Mouse (Mus musculus): ENCODE results near the gene Nfic. TPM values are rescaled to one million over a fixed set of nuclear protein-coding genes. Genes with fewer than 3 reads are reported as not detected.
"Not testable (repeated sequence)": the region's sequence is repeated elsewhere in the genome, so short reads cannot be mapped to it uniquely, and the experiment has no call there.

Nfic gene
- polyA plus RNA-seq, 1 experiment from 2014 or later = 106 TPM

GRCm38 (mm10) chr10:81456983-81457563 lies 1.6 kb upstream of the Nfic start:
- Histone ChIP-seq H3K4me2 (ENCODE audit: low read depth, low read length) (no peak overlapping the region), H3K9me3 (ENCODE audit: control insufficient read depth, low read length) (no peaks in the 10 kb centered on the region), H3K27me3 (ENCODE audit: control insufficient read depth, insufficient read depth, low read depth, low read length) (peaks cover 88% of the 10 kb centered on the region), H3K4me3 (ENCODE audit: low read length) (no peak overlapping the region), H3K27ac (ENCODE audit: low read length) (no peak overlapping the region), H3K9ac (ENCODE audit: low read length) (no peak overlapping the region), H3K36me3 (ENCODE audit: control insufficient read depth, insufficient read depth, low read length) (no peaks in the 10 kb centered on the region), H3K4me1 (replicated peaks; ENCODE audit: control insufficient read depth, insufficient read depth, low read length) (peaks cover 7% of the 10 kb centered on the region)
- no peak for ATAC-seq (ENCODE audit: low read depth)
- WGBS = 25% methylated on average over 12 of the region's 12 CpGs

- Histone ChIP-seq H3K27ac (ENCODE audit: low read length) (no peak overlapping the region), H3K36me3 (ENCODE audit: control insufficient read depth, insufficient read depth, low read length) (no peaks in the 10 kb centered on the region), H3K4me2 (ENCODE audit: low read depth, low read length) (no peak overlapping the region), H3K27me3 (ENCODE audit: control insufficient read depth, insufficient read depth, low read depth, low read length) (peaks cover 77% of the 10 kb centered on the region), H3K9ac (ENCODE audit: low read length) (no peak overlapping the region), H3K4me1 (replicated peaks; ENCODE audit: control insufficient read depth, insufficient read depth, low read length) (no peaks in the 10 kb centered on the region; the same call in 1 of the 2 replicates), H3K9me3 (ENCODE audit: control insufficient read depth, low read length) (no peaks in the 10 kb centered on the region), H3K4me3 (ENCODE audit: low read length) (no peak overlapping the region)
- WGBS = 69% methylated on average over 2 of the region's 2 CpGs
- ATAC-seq (ENCODE audit: low read depth) = no peak
Observed at GRCm38 (mm10) chr10:81454106-81454505, 1.3 kb downstream of the Nfic start.

- no peak for ATAC-seq (ENCODE audit: low read depth)
- H3K27ac ChIP-seq (ENCODE audit: low read length) = no peak overlapping the region
- H3K9ac ChIP-seq (ENCODE audit: low read length) = no peak overlapping the region
- no peaks in the 10 kb centered on the region; the same call in 1 of the 2 replicates for H3K4me1 ChIP-seq (replicated peaks; ENCODE audit: control insufficient read depth, insufficient read depth, low read length)
- no peaks in the 10 kb centered on the region for H3K9me3 ChIP-seq (ENCODE audit: control insufficient read depth, low read length)
- no peak overlapping the region; the same call in 1 of the 2 replicates for H3K4me2 ChIP-seq (ENCODE audit: low read depth, low read length)
- no peaks in the 10 kb centered on the region for H3K36me3 ChIP-seq (ENCODE audit: control insufficient read depth, insufficient read depth, low read length)
- peaks cover 70% of the 10 kb centered on the region for H3K27me3 ChIP-seq (ENCODE audit: control insufficient read depth, insufficient read depth, low read depth, low read length)
- WGBS = 2% methylated on average over 14 of the region's 14 CpGs
- H3K4me3 ChIP-seq (ENCODE audit: low read length) = peak overlapping the region; percentile 2; the same call in 1 of the 2 replicates
Observed at GRCm38 (mm10) chr10:81452947-81453288, 2.5 kb downstream of the Nfic start.

- H3K4me2 ChIP-seq (ENCODE audit: low read depth, low read length) = no peak overlapping the region; the same call in 1 of the 2 replicates
- ATAC-seq (ENCODE audit: low read depth) = no peak
- H3K36me3 ChIP-seq (ENCODE audit: control insufficient read depth, insufficient read depth, low read length) = no peaks in the 10 kb centered on the region
- no peak overlapping the region for H3K9ac ChIP-seq (ENCODE audit: low read length)
- H3K4me1 ChIP-seq (replicated peaks; ENCODE audit: control insufficient read depth, insufficient read depth, low read length) = no peaks in the 10 kb centered on the region; the same call in 1 of the 2 replicates
- peaks cover 65% of the 10 kb centered on the region for H3K27me3 ChIP-seq (ENCODE audit: control insufficient read depth, insufficient read depth, low read depth, low read length)
- no peak overlapping the region for H3K27ac ChIP-seq (ENCODE audit: low read length)
- WGBS = 5% methylated on average over 36 of the region's 36 CpGs
- H3K4me3 ChIP-seq (ENCODE audit: low read length) = peak overlapping the region; percentile 2; the same call in 1 of the 2 replicates
- H3K9me3 ChIP-seq (ENCODE audit: control insufficient read depth, low read length) = no peaks in the 10 kb centered on the region
Observed at GRCm38 (mm10) chr10:81452237-81452946, 3.0 kb downstream of the Nfic start.

- Histone ChIP-seq H3K27ac (ENCODE audit: low read length) (no peak overlapping the region), H3K4me3 (ENCODE audit: low read length) (no peak overlapping the region), H3K9me3 (ENCODE audit: control insufficient read depth, low read length) (no peaks in the 10 kb centered on the region), H3K4me1 (replicated peaks; ENCODE audit: control insufficient read depth, insufficient read depth, low read length) (no peaks in the 10 kb centered on the region; the same call in 1 of the 2 replicates), H3K36me3 (ENCODE audit: control insufficient read depth, insufficient read depth, low read length) (no peaks in the 10 kb centered on the region), H3K9ac (ENCODE audit: low read length) (no peak overlapping the region), H3K27me3 (ENCODE audit: control insufficient read depth, insufficient read depth, low read depth, low read length) (peaks cover 57% of the 10 kb centered on the region), H3K4me2 (ENCODE audit: low read depth, low read length) (no peak overlapping the region)
- 48% methylated on average over 6 of the region's 6 CpGs for WGBS
- no peak for ATAC-seq (ENCODE audit: low read depth)
Observed at GRCm38 (mm10) chr10:81451365-81451745, 4.1 kb downstream of the Nfic start.

- no peak overlapping the region for H3K9ac ChIP-seq (ENCODE audit: low read length)
- no peak for ATAC-seq (ENCODE audit: low read depth)
Observed at GRCm38 (mm10) chr10:81450641-81451364, 4.6 kb downstream of the Nfic start.

GRCm38 (mm10) chr10:81450140-81450539 lies 5.3 kb downstream of the Nfic start:
- H3K27me3 ChIP-seq (ENCODE audit: control insufficient read depth, insufficient read depth, low read depth, low read length) = peaks cover 45% of the 10 kb centered on the region
- no peaks in the 10 kb centered on the region; the same call in 1 of the 2 replicates for H3K4me1 ChIP-seq (replicated peaks; ENCODE audit: control insufficient read depth, insufficient read depth, low read length)
- no peak overlapping the region for H3K4me3 ChIP-seq (ENCODE audit: low read length)
- no peaks in the 10 kb centered on the region for H3K9me3 ChIP-seq (ENCODE audit: control insufficient read depth, low read length)
- H3K4me2 ChIP-seq (ENCODE audit: low read depth, low read length) = no peak overlapping the region
- 3% methylated on average over 7 of the region's 7 CpGs for WGBS
- no peak overlapping the region for H3K9ac ChIP-seq (ENCODE audit: low read length)
- H3K36me3 ChIP-seq (ENCODE audit: control insufficient read depth, insufficient read depth, low read length) = no peaks in the 10 kb centered on the region
- peak; percentile 51 for ATAC-seq (ENCODE audit: low read depth)
- no peak overlapping the region for H3K27ac ChIP-seq (ENCODE audit: low read length)

More at GRCm38 (mm10) chr10:81450641-81451364, 4.6 kb downstream of the Nfic start:
- peaks cover 52% of the 10 kb centered on the region for H3K27me3 ChIP-seq (ENCODE audit: control insufficient read depth, insufficient read depth, low read depth, low read length)
- no peaks in the 10 kb centered on the region for H3K36me3 ChIP-seq (ENCODE audit: control insufficient read depth, insufficient read depth, low read length)
- H3K4me2 ChIP-seq (ENCODE audit: low read depth, low read length) = no peak overlapping the region
- H3K4me3 ChIP-seq (ENCODE audit: low read length) = no peak overlapping the region
- WGBS = 52% methylated on average over 9 of the region's 9 CpGs
- H3K4me1 ChIP-seq (replicated peaks; ENCODE audit: control insufficient read depth, insufficient read depth, low read length) = no peaks in the 10 kb centered on the region; the same call in 1 of the 2 replicates
- H3K27ac ChIP-seq (ENCODE audit: low read length) = no peak overlapping the region
- no peaks in the 10 kb centered on the region for H3K9me3 ChIP-seq (ENCODE audit: control insufficient read depth, low read length)

- ATAC-seq (ENCODE audit: low read depth); H3K4me2 ChIP-seq (ENCODE audit: low read depth, low read length); H3K27ac ChIP-seq (ENCODE audit: low read length); H3K27me3 ChIP-seq (ENCODE audit: control insufficient read depth, insufficient read depth, low read depth, low read length); H3K9ac ChIP-seq (ENCODE audit: low read length); H3K4me1 ChIP-seq (replicated peaks; ENCODE audit: control insufficient read depth, insufficient read depth, low read length); H3K4me3 ChIP-seq (ENCODE audit: low read length); H3K36me3 ChIP-seq (ENCODE audit: control insufficient read depth, insufficient read depth, low read length); H3K9me3 ChIP-seq (ENCODE audit: control insufficient read depth, low read length): not testable (repeated sequence)
- 27% methylated on average over 2 of the region's 2 CpGs for WGBS
Observed at GRCm38 (mm10) chr10:81445516-81445915, 9.9 kb downstream of the Nfic start.

- H3K27ac ChIP-seq (ENCODE audit: low read length) = no peak overlapping the region
- H3K9me3 ChIP-seq (ENCODE audit: control insufficient read depth, low read length) = no peaks in the 10 kb centered on the region
- no peak overlapping the region for H3K4me2 ChIP-seq (ENCODE audit: low read depth, low read length)
- H3K9ac ChIP-seq (ENCODE audit: low read length) = no peak overlapping the region
- no peaks in the 10 kb centered on the region for H3K27me3 ChIP-seq (ENCODE audit: control insufficient read depth, insufficient read depth, low read depth, low read length)
- H3K36me3 ChIP-seq (ENCODE audit: control insufficient read depth, insufficient read depth, low read length) = no peaks in the 10 kb centered on the region
- no peak overlapping the region for H3K4me3 ChIP-seq (ENCODE audit: low read length)
- H3K4me1 ChIP-seq (replicated peaks; ENCODE audit: control insufficient read depth, insufficient read depth, low read length) = no peaks in the 10 kb centered on the region
- ATAC-seq (ENCODE audit: low read depth) = peak; percentile 65; the same call in 1 of the 2 replicates
Observed at GRCm38 (mm10) chr10:81441019-81441418, 14.4 kb downstream of the Nfic start.
